Mouse (Mus musculus): ENCODE data around the gene Aff3.

Gene Aff3

GRCm38 (mm10) chr1:38389576-38389975, 275.2 kb downstream of the Aff3 start:
- DNase-seq (ENCODE audit: low spot score) = no peak

GRCm38 (mm10) chr1:38388466-38388865, 276.3 kb downstream of the Aff3 start:
- DNase-seq (ENCODE audit: low spot score) = no peak

- DNase-seq (ENCODE audit: low spot score) = no peak
Measured at GRCm38 (mm10) chr1:38387438-38387837, 277.3 kb downstream of the Aff3 start.

GRCm38 (mm10) chr1:38384457-38385121, 280.2 kb downstream of the Aff3 start:
- DNase-seq (ENCODE audit: low spot score) = no peak

GRCm38 (mm10) chr1:38384010-38384409, 280.7 kb downstream of the Aff3 start:
- no peak for DNase-seq (ENCODE audit: low spot score)

- no peak for DNase-seq (ENCODE audit: low spot score)
Measured at GRCm38 (mm10) chr1:38382683-38383082, 282.1 kb downstream of the Aff3 start.

GRCm38 (mm10) chr1:38377930-38378329, 286.8 kb downstream of the Aff3 start:
- DNase-seq (ENCODE audit: low spot score) = no peak

GRCm38 (mm10) chr1:38369166-38369565, 295.6 kb downstream of the Aff3 start:
- no peak for DNase-seq (ENCODE audit: low spot score)

- no peak for DNase-seq (ENCODE audit: low spot score)
Measured at GRCm38 (mm10) chr1:38368081-38368689, 296.6 kb downstream of the Aff3 start.

GRCm38 (mm10) chr1:38367404-38368080, 297.2 kb downstream of the Aff3 start:
- DNase-seq (ENCODE audit: low spot score) = no peak

- DNase-seq (ENCODE audit: low spot score) = no peak
Measured at GRCm38 (mm10) chr1:38363856-38364255, 300.9 kb downstream of the Aff3 start.

GRCm38 (mm10) chr1:38362275-38362674, 302.5 kb downstream of the Aff3 start:
- no peak for DNase-seq (ENCODE audit: low spot score)

- no peak for DNase-seq (ENCODE audit: low spot score)
Measured at GRCm38 (mm10) chr1:38358797-38359349, 305.9 kb downstream of the Aff3 start.

GRCm38 (mm10) chr1:38357933-38358796, 306.6 kb downstream of the Aff3 start:
- DNase-seq (ENCODE audit: low spot score) = peak; percentile 29

GRCm38 (mm10) chr1:38354585-38354984, 310.2 kb downstream of the Aff3 start:
- DNase-seq (ENCODE audit: low spot score) = no peak

GRCm38 (mm10) chr1:38347346-38347745, 317.4 kb downstream of the Aff3 start:
- DNase-seq (ENCODE audit: low spot score) = no peak

GRCm38 (mm10) chr1:38334206-38334605, 330.5 kb downstream of the Aff3 start:
- DNase-seq (ENCODE audit: low spot score) = no peak

- DNase-seq (ENCODE audit: low spot score) = no peak
Measured at GRCm38 (mm10) chr1:38332919-38333318, 331.8 kb downstream of the Aff3 start.

GRCm38 (mm10) chr1:38324206-38324605, 340.5 kb downstream of the Aff3 start:
- DNase-seq (ENCODE audit: low spot score) = no peak

- no peak for DNase-seq (ENCODE audit: low spot score)
Measured at GRCm38 (mm10) chr1:38321861-38322260, 342.9 kb downstream of the Aff3 start.

GRCm38 (mm10) chr1:38320971-38321305, 343.8 kb downstream of the Aff3 start:
- DNase-seq (ENCODE audit: low spot score) = no peak
